Mouse (Mus musculus) left cerebral cortex, adult 8-10 months (tissue): Measurements from ENCODE around the gene Ruvbl2. TPM values are rescaled to one million over a fixed set of nuclear protein-coding genes. Genes with fewer than 3 reads are reported as not detected.
A peak's percentile ranks its signal among the peaks of the same experiment; 100 is the strongest.

ENCODE experiments used
- DNase-seq, 2 experiments: peaks; one replicate each; pipeline ENCODE4 v3.0.0; 2022; ENCODE audit warnings: low spot score in 2 of 2
- total RNA-seq, 4 experiments: library from RNA; stranded (reverse); gene quantifications; 2 replicates each; pipeline ENCODE4 v1.2.4; 2022

Ruvbl2 gene
- total RNA-seq, 4 experiments from 2014 or later = 30.0 to 37.5 (median 32.0) TPM

DNA sequence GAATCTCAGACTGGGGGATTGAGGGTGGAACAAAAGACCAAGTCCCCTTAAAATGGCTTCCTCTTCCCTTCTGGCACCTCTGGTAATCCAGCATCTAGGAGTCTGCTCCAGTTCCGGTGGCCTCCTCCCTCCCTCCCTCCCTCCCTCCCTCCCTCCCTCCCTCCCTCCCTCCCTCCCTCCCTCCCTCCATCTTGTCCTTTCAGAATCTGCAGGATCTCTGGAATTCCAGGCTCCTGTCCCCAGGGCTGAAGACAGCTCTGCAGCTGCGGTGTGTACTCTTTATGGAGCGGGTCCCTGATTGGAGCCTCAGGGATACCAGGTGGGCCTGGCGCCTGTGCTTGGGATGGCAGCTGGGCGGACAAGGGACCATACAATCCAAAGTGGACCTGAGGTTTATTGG lies 23.4 kb upstream of the Ruvbl2 start:
- no peak for DNase-seq

DNA sequence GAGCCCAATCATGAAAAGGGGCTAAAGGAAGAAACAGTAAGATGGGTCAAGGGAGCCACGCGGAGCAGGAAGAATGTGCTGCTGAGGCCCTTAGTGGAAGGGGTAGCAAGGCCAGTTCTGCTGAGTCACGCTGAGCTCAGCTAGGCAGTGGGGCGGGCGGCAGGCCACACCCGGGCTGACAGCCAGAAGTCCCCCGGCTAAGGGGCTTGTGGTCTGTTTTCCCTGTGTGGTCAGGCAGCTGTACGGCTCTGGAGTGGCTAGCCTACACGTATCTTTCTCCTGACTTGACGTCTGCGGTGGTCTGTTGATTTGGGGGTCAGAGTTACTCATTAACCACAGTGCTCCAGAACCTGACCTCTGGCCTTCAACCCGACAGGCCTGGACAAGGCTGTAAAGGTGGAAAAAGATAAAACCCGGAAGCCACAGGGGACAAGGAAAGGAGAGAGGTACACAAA lies 23.0 kb upstream of the Ruvbl2 start:
- no peak for DNase-seq

GRCm38 (mm10) chr7:45460377-45460776 lies 22.5 kb upstream of the Ruvbl2 start:
- DNase-seq = no peak

DNA sequence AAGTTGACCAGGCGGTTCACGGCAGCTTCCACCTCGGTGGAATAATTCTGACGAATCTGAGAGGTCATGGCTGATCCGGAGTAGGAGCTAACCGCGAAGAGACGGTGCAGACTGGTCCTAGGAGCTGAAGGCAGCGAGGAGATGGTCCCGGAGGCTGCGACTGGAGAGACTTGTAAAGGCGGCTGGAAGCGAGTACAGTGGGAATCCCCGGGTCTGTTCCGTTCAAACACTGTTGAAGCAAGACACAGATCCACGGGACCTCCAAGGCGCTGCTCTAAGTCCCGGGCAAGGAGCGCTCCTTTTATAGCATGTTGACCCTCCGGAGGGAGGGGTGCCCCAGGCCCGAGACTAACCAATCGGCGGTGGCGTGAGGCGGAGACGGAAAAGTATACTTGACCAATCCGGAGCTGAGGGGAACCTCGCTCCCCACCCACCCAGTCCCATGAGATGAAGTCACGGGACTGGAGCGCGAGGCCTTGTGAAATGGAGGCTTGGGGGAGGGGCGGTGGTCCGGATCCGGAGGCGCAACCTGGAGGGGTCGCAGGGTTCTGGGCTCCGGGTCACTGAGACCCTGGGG lies 21.8 kb upstream of the Ruvbl2 start, which contains the start of gene Ftl1:
Gene Ftl1, minus strand, starts transcription at position 321 of the 577 bp plus-strand sequence.
- DNase-seq = peak; percentile 97 to 98

- peak; percentile 51 to 59 for DNase-seq
Measured at GRCm38 (mm10) chr7:45458748-45459563, 21.1 kb upstream of the Ruvbl2 start.

DNA sequence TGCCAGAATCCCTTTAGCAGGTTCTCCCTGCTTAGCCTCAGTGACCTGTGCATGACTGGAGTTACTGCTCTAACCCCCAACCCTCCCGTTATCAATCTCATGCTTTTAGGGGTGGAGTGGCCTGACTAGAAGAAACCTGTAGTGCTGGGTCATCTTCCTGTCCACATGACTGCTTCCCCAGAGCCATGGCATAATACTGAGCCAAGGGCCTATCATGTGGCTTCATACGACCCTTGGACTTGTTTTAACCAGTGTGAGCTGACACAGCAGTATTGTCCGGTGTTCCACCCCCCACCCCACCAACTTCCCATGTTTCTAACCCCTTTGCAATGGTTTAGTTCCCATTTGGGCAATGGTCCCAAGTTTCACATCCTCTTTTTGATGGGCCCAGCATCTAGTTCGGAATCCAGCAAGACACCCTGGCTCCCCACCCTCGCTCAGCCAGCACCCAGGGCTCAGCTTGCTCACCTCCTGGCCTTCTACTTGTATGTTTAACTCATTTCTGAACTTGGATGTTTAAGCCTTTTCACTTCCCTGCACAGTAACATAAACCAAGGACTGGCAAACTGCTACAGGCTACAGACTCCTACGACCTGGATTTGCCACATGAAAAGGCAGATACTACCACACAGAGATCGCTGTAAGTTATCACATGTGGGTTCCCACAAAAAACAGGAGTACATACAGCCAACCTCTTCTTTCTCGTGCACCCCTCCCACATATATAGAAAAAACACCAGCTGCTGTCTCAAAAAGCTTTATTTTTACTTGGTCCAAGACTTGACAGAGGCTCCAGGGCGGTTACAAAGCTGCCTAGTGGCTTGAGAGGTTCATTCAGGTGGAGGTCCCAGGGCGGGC lies 19.5 kb upstream of the Ruvbl2 start:
- no peak for DNase-seq

GRCm38 (mm10) chr7:45456721-45457203 lies 18.9 kb upstream of the Ruvbl2 start:
- DNase-seq = no peak

- no peak for DNase-seq
Measured at GRCm38 (mm10) chr7:45455932-45456696, 18.2 kb upstream of the Ruvbl2 start.

- DNase-seq = no peak
Measured at GRCm38 (mm10) chr7:45454971-45455370, 17.1 kb upstream of the Ruvbl2 start.

- peak; percentile 72 to 81 for DNase-seq
Measured at GRCm38 (mm10) chr7:45451344-45451982, 13.6 kb upstream of the Ruvbl2 start.

GRCm38 (mm10) chr7:45449974-45450373 lies 12.1 kb upstream of the Ruvbl2 start:
- DNase-seq = no peak

GRCm38 (mm10) chr7:45447325-45447990 lies 9.6 kb upstream of the Ruvbl2 start:
- DNase-seq = no peak

GRCm38 (mm10) chr7:45446589-45446988 lies 8.7 kb upstream of the Ruvbl2 start:
- no peak for DNase-seq

DNA sequence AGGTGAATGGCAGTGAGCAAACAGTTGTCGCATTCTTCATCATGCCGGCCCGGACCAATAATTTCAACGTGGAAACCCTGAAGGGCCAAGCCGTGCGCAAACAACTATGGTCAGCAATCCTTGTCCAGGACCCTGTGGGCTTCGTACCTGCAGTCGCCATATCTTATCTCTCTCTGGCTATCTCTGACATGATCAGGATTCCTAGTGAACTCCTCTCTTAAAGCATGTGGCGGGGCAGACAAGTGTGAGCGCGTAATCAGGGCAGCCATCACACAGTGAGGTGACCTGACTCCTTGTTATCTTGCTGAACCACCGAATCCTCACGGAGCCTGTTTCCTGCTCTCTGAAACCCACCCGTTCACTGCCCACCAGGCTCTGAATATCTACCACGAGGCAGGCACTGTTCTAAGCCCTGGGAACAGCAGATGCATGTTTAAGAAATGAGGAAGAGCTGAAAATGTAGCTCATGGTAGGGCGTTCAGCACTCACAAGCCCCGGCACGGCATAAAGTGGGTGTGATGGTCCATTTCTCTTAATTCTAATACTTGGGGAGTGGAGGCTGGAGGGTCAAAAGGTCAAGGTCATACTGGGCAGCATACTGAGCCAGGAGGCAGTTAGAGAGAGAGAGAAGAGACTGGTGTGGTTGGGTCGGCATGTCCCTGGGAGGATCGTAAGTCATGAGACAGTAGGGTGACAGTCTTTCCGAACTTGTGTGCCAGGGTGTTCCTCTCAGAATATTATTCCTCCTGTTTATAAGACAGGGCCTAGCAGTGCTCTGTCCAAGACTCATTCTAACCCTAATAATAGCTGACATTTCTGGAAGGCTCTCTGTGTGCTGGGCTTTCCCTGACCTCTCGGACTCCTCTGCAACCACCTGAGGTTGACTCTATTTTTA lies 5.9 kb upstream of the Ruvbl2 start:
- no peak for DNase-seq

GRCm38 (mm10) chr7:45437046-45437445 lies 850 bp downstream of the Ruvbl2 start:
- DNase-seq = no peak

- DNase-seq = no peak
Measured at GRCm38 (mm10) chr7:45436444-45436843, 1.5 kb downstream of the Ruvbl2 start.

GRCm38 (mm10) chr7:45435038-45435437 lies 2.9 kb downstream of the Ruvbl2 start:
- no peak for DNase-seq

GRCm38 (mm10) chr7:45434203-45435015 lies 3.5 kb downstream of the Ruvbl2 start, which contains the start of gene Gys1:
Gene Gys1 (plus strand): TSS chr7:45434844.
- DNase-seq = peak; percentile 99 to 100
